10 mouse cellular contexts compared by ENCODE assay signal in genomic region chr2:30667468-30667867, GRCm38 (mm10).
DNase-seq lines count a peak whose midpoint lies in the region; ATAC-seq and TF ChIP-seq lines count a peak whose summit lies in the region.
"Had no signal": no experiment of that assay in that cellular context is flagged by ENCODE, and none has a peak within 500 bp of the region (broad histone marks: within the 10 kb centered on the region; RNA-seq: fewer than 3 reads in every experiment).

No protein-coding gene starts in this region.

- H3K9me3 ChIP-seq in hindbrain, embryonic 10.5 days = no peaks in the 10 kb centered on the region
- no peaks in the 10 kb centered on the region for H3K9me3 ChIP-seq in hindbrain, postnatal 0 days (ENCODE audit: low read length)
- H3K9me3 ChIP-seq in forebrain, embryonic 10.5 days = no peaks in the 10 kb centered on the region
- H3K9me3 ChIP-seq in heart, postnatal 0 days (replicated peaks; ENCODE audit: control insufficient read depth, low read length) = no peaks in the 10 kb centered on the region
- H3K9me3 ChIP-seq in midbrain, embryonic 13.5 days = no peaks in the 10 kb centered on the region

- no peak for TF ChIP-seq EP300 in heart, postnatal 0 days (IDR thresholded peaks at IDR 0.05; ENCODE audit: low read depth)

- H3K4me2 ChIP-seq in hindbrain, postnatal 0 days (ENCODE audit: low read depth, low read length) = no peak overlapping the region
- no peak overlapping the region for H3K4me2 ChIP-seq in heart, postnatal 0 days (ENCODE audit: low read depth, low read length)
- H3K4me2 ChIP-seq in midbrain, embryonic 13.5 days (replicated peaks) = no peak overlapping the region

- no peak for TF ChIP-seq CTCF in hindbrain, postnatal 0 days (IDR thresholded peaks at IDR 0.05; ENCODE audit: low read depth)
- TF ChIP-seq CTCF in heart, postnatal 0 days (IDR thresholded peaks at IDR 0.05; ENCODE audit: low read depth) = no peak

- H3K4me3 ChIP-seq in hindbrain, embryonic 10.5 days = peak overlapping the region; percentile 18; the same call in 1 of the 2 replicates
- H3K4me3 ChIP-seq in hindbrain, postnatal 0 days (ENCODE audit: low read length) = no peak overlapping the region
- H3K4me3 ChIP-seq in forebrain, embryonic 10.5 days = no peak overlapping the region
- no peak overlapping the region for H3K4me3 ChIP-seq in heart, postnatal 0 days (ENCODE audit: low read depth, low read length)
- H3K4me3 ChIP-seq in midbrain, embryonic 13.5 days (replicated peaks) = no peak overlapping the region
- H3K4me3 ChIP-seq: myocyte had no signal

- H3K27me3 ChIP-seq in hindbrain, embryonic 10.5 days (ENCODE audit: insufficient read depth, poor library complexity, severe bottlenecking) = peaks cover 4% of the 10 kb centered on the region; the same call in 1 of the 2 replicates
- no peaks in the 10 kb centered on the region for H3K27me3 ChIP-seq in hindbrain, postnatal 0 days (ENCODE audit: insufficient read depth, low read length)
- H3K27me3 ChIP-seq in forebrain, embryonic 10.5 days (ENCODE audit: poor library complexity, severe bottlenecking) = 0 out of 2 replicates have a peak, but pooled peaks cover 11% of the 10 kb centered on the region
- no peaks in the 10 kb centered on the region for H3K27me3 ChIP-seq in heart, postnatal 0 days (ENCODE audit: control insufficient read depth, insufficient read depth, low read length)
- H3K27me3 ChIP-seq in midbrain, embryonic 13.5 days = no peaks in the 10 kb centered on the region

- peak; percentile 51 for DNase-seq in hindbrain, embryonic 10.5 days (ENCODE audit: low spot score)
- DNase-seq in hindbrain, postnatal 0 days (ENCODE audit: low spot score) = no peak
- DNase-seq in forebrain, embryonic 10.5 days (ENCODE audit: extremely low spot score, low spot score) = no peak
- DNase-seq in heart, postnatal 0 days (ENCODE audit: low spot score) = peak; percentile 83
- DNase-seq in frontal cortex, postnatal 10 days (ENCODE audit: low spot score in 2 of 2) = no peak
- no peak for DNase-seq in layer of hippocampus, adult 9-11 months
- DNase-seq in adrenal gland, postnatal 25 days = no peak
- DNase-seq: cerebellum, adult 8-10 months had no signal

- 12% methylated on average over 8 of the region's 8 CpGs for WGBS in hindbrain, embryonic 10.5 days
- 6% methylated on average over 8 of the region's 8 CpGs for WGBS in hindbrain, postnatal 0 days
- 12% methylated on average over 8 of the region's 8 CpGs for WGBS in forebrain, embryonic 10.5 days
- whole genome bisulfite sequencing in heart, postnatal 0 days = 14% methylated on average over 8 of the region's 8 CpGs
- WGBS in midbrain, embryonic 13.5 days = 3% methylated on average over 8 of the region's 8 CpGs

- no peaks in the 10 kb centered on the region for H3K36me3 ChIP-seq in hindbrain, embryonic 10.5 days
- no peaks in the 10 kb centered on the region for H3K36me3 ChIP-seq in hindbrain, postnatal 0 days (ENCODE audit: insufficient read depth, low read length)
- no peaks in the 10 kb centered on the region for H3K36me3 ChIP-seq in forebrain, embryonic 10.5 days (replicated peaks)
- no peaks in the 10 kb centered on the region for H3K36me3 ChIP-seq in heart, postnatal 0 days (replicated peaks; ENCODE audit: control insufficient read depth, insufficient read depth, low read length)
- H3K36me3 ChIP-seq in midbrain, embryonic 13.5 days = no peaks in the 10 kb centered on the region

- H3K9ac ChIP-seq in hindbrain, postnatal 0 days (replicated peaks; ENCODE audit: low read length) = no peak overlapping the region
- H3K9ac ChIP-seq in heart, postnatal 0 days (replicated peaks; ENCODE audit: low read depth, low read length) = peak overlapping the region; percentile 38; the same call in 1 of the 2 replicates
- peak overlapping the region; percentile 32 for H3K9ac ChIP-seq in midbrain, embryonic 13.5 days (replicated peaks)

- H3K27ac ChIP-seq in hindbrain, embryonic 10.5 days = peak overlapping the region; percentile 87
- H3K27ac ChIP-seq in hindbrain, postnatal 0 days = no peak overlapping the region
- peak overlapping the region; percentile 74 for H3K27ac ChIP-seq in forebrain, embryonic 10.5 days
- peak overlapping the region; percentile 95 for H3K27ac ChIP-seq in heart, postnatal 0 days (ENCODE audit: low read depth)
- H3K27ac ChIP-seq in midbrain, embryonic 13.5 days = peak overlapping the region; percentile 91

- peaks cover 69% of the 10 kb centered on the region for H3K4me1 ChIP-seq in hindbrain, embryonic 10.5 days (replicated peaks)
- H3K4me1 ChIP-seq in hindbrain, postnatal 0 days (ENCODE audit: insufficient read depth, low read length) = peaks cover 10% of the 10 kb centered on the region; the same call in 1 of the 2 replicates
- peaks cover 58% of the 10 kb centered on the region for H3K4me1 ChIP-seq in forebrain, embryonic 10.5 days
- peaks cover 27% of the 10 kb centered on the region for H3K4me1 ChIP-seq in heart, postnatal 0 days (ENCODE audit: control insufficient read depth, insufficient read depth)
- H3K4me1 ChIP-seq in midbrain, embryonic 13.5 days (replicated peaks) = peaks cover 47% of the 10 kb centered on the region

- ATAC-seq in hindbrain, postnatal 0 days = no peak
- ATAC-seq in heart, postnatal 0 days (ENCODE audit: insufficient read depth, low read depth) = peak; percentile 88
- peak; percentile 65 for ATAC-seq in midbrain, embryonic 13.5 days

Comparison
In these comparisons a context has a peak if more than half of its experiments do, and no peak if none do; other contexts are left out.
1. DNase-seq: peak in hindbrain, embryonic 10.5 days (single experiment) and heart, postnatal 0 days (single experiment); none in hindbrain, postnatal 0 days (single experiment), forebrain, embryonic 10.5 days (single experiment), frontal cortex, postnatal 10 days (0 of 2), layer of hippocampus, adult 9-11 months (single experiment) and adrenal gland, postnatal 25 days (single experiment).